Mouse (Mus musculus): ENCODE measurements around the gene Stpg3. TPM values are rescaled to one million over a fixed set of nuclear protein-coding genes. Genes with fewer than 3 reads are reported as not detected.

Gene Stpg3
- total RNA-seq, 2 experiments from 2014 or later, result not detected

- intact Hi-C loops (cut with DNase I), result no loop called here
Measured at GRCm38 (mm10) chr2:25168665-25168978, 45.8 kb downstream of the Stpg3 start.

GRCm38 (mm10) chr2:25167919-25168664, 46.3 kb downstream of the Stpg3 start:
- intact Hi-C loops (cut with DNase I), result no loop called here
- DNase-seq, result peak; percentile 68 to 69

More at GRCm38 (mm10) chr2:25168665-25168978, 45.8 kb downstream of the Stpg3 start:
- no peak for DNase-seq

GRCm38 (mm10) chr2:25167481-25167880, 47.0 kb downstream of the Stpg3 start:
- DNase-seq, result no peak
- intact Hi-C loops (cut with DNase I), result no loop called here

Other genes with a start within 250 kb of the Stpg3 start
- 10 to 100 TPM; 91.0 to 99.1 TPM for gene Mrpl41, start 239.5 kb downstream of the Stpg3 start, total RNA-seq (2021)
- 10 to 100 TPM; 33.9 to 35.4 TPM for gene Pnpla7, start 238.6 kb downstream of the Stpg3 start, total RNA-seq (2021)
- 10 to 100 TPM; 14.4 to 16.3 TPM for gene Nsmf, start 160.3 kb downstream of the Stpg3 start, total RNA-seq (2021)
- not detected for gene Entpd8, start 134.3 kb downstream of the Stpg3 start, total RNA-seq (2021)
- gene Noxa1, start 119.5 kb downstream of the Stpg3 start, total RNA-seq (2021), result not detected
- gene Nrarp, start 33.9 kb downstream of the Stpg3 start, total RNA-seq (2021), result 10 to 100 TPM in 1 of 2 experiments, 1 to 10 TPM in 1; 9.7 to 12.0 TPM
- gene Tor4a, start 17.8 kb downstream of the Stpg3 start, total RNA-seq (2021), result 1 to 10 TPM; 4.0 to 5.2 TPM
- 10 to 100 TPM; 38.7 to 39.9 TPM for gene Nelfb, start 3.1 kb downstream of the Stpg3 start, total RNA-seq (2021)
- not detected for gene Fam166a, start 4.1 kb upstream of the Stpg3 start, total RNA-seq (2021)
- gene Tubb4b, start 10.1 kb upstream of the Stpg3 start, total RNA-seq (2021), result 100 to 1,000 TPM; 240 to 254 TPM
- gene Slc34a3, start 19.7 kb upstream of the Stpg3 start, total RNA-seq (2021), result not detected
- not detected for gene Rnf224, start 22.1 kb upstream of the Stpg3 start, total RNA-seq (2021)
- gene Rnf208, start 27.6 kb upstream of the Stpg3 start, total RNA-seq (2021), result under 1 TPM; 0.27 to 0.44 TPM
- not detected for gene Cysrt1, start 27.8 kb upstream of the Stpg3 start, total RNA-seq (2021)
- 1 to 10 TPM; 1.2 to 2.2 TPM for gene AL732309.1, start 32.2 kb upstream of the Stpg3 start, total RNA-seq (2021)
- 10 to 100 TPM; 13.4 to 15.1 TPM for gene Tmem203, start 40.8 kb upstream of the Stpg3 start, total RNA-seq (2021)
- 1 to 10 TPM; 4.8 to 8.6 TPM for gene Tprn, start 48.0 kb upstream of the Stpg3 start, total RNA-seq (2021)
- gene Ssna1, start 57.8 kb upstream of the Stpg3 start, total RNA-seq (2021), result 10 to 100 TPM; 37.4 to 44.0 TPM
- gene Anapc2, start 57.8 kb upstream of the Stpg3 start, total RNA-seq (2021), result 10 to 100 TPM; 38.6 to 39.1 TPM
- gene Tmem210, start 73.5 kb upstream of the Stpg3 start, total RNA-seq (2021), result not detected
- gene Lrrc26, start 75.3 kb upstream of the Stpg3 start, total RNA-seq (2021), result not detected
- not detected for gene Grin1, start 104.5 kb upstream of the Stpg3 start, total RNA-seq (2021)
- 10 to 100 TPM; 21.9 to 23.2 TPM for gene Man1b1, start 117.7 kb upstream of the Stpg3 start, total RNA-seq (2021)
- 1 to 10 TPM; 3.4 to 3.7 TPM for gene Dpp7, start 141.7 kb upstream of the Stpg3 start, total RNA-seq (2021)
- gene Uap1l1, start 151.0 kb upstream of the Stpg3 start, total RNA-seq (2021), result 1 to 10 TPM; 6.7 to 8.6 TPM
- gene Sapcd2, start 157.7 kb upstream of the Stpg3 start, total RNA-seq (2021), result under 1 TPM; 0.46 to 0.56 TPM
- gene Entpd2, start 181.2 kb upstream of the Stpg3 start, total RNA-seq (2021), result 10 to 100 TPM; 14.5 to 15.4 TPM
- 10 to 100 TPM; 27.3 to 27.8 TPM for gene Npdc1, start 184.7 kb upstream of the Stpg3 start, total RNA-seq (2021)
- under 1 TPM; 0.27 to 0.36 TPM for gene Fut7, start 208.6 kb upstream of the Stpg3 start, total RNA-seq (2021)
- 10 to 100 TPM; 35.5 to 39.9 TPM for gene Abca2, start 214.1 kb upstream of the Stpg3 start, total RNA-seq (2021)
- 1 to 10 TPM; 1.2 to 1.6 TPM for gene Clic3, start 242.2 kb upstream of the Stpg3 start, total RNA-seq (2021)
- gene Paxx, start 246.5 kb upstream of the Stpg3 start, total RNA-seq (2021), result 10 to 100 TPM; 23.0 to 23.4 TPM

Measured in heart, postnatal 36 days (tissue).